In genomic region chr6:66989037-66989436, GRCm38 (mm10) we compare ENCODE assay signal across 1 mouse cellular context.
TF ChIP-seq lines count a peak whose summit lies in the region.

No protein-coding gene starts in this region.

TF ChIP-seq in CH12.LX, 34 proteins besides CTCF, POLR2A, EP300 and RAD21 (continued from another document):
- TF ChIP-seq CHD2 (IDR thresholded peaks at IDR 0.05; ENCODE audit: low read length) = no peak
- no peak for TF ChIP-seq JUND (conservative IDR thresholded peaks at IDR 0.05; ENCODE audit: low read depth, low read length)
- no peak for TF ChIP-seq E2F4 (IDR thresholded peaks at IDR 0.05; ENCODE audit: insufficient replicate concordance, low read depth, low read length)
- no peak for TF ChIP-seq MAZ (IDR thresholded peaks at IDR 0.05; ENCODE audit: low read depth, low read length)
- TF ChIP-seq HCFC1 (IDR thresholded peaks at IDR 0.05; ENCODE audit: low read depth, low read length) = no peak
TF ChIP-seq in CH12.LX: peak in this region for 0.
